Mouse (Mus musculus) lung, embryonic 14.5 days (tissue): Measurements from ENCODE around the gene Dcp1a. TPM values are rescaled to one million over a fixed set of nuclear protein-coding genes. Genes with fewer than 3 reads are reported as not detected.

Experiments
- ATAC-seq: fragments of 200-750 bp; cut with Nextera tagmentation; 2 replicates; pipeline ENCODE4 v1.8.0; 2017; ENCODE audit warnings: mild to moderate bottlenecking, moderate TSS enrichment, moderate library complexity; ENCODE audit not compliant: insufficient read depth
- DNase-seq: peaks from one replicate; pipeline ENCODE4 v3.0.0-alpha.2; 2015
- H3K27ac ChIP-seq: fragments of 300-500 bp; sonication (generic); 2 replicates; pipeline ENCODE4 v1.5.1; 2014; ENCODE audit warnings: low read depth, mild to moderate bottlenecking, moderate library complexity
- H3K27me3 ChIP-seq: fragments of 300-500 bp; sonication (generic); 2 replicates; pipeline ENCODE4 v1.6.1; 2014; ENCODE audit warnings: low read length, control low read depth; ENCODE audit not compliant: insufficient read depth
- H3K36me3 ChIP-seq: fragments of 300-500 bp; sonication (generic); 2 replicates; pipeline ENCODE4 v1.6.1; 2014; ENCODE audit warnings: control low read depth; ENCODE audit not compliant: insufficient read depth
- H3K4me1 ChIP-seq: fragments of 300-500 bp; sonication (generic); 2 replicates; pipeline ENCODE4 v1.6.1; 2014; ENCODE audit warnings: antibody characterized with exemption, control low read depth; ENCODE audit not compliant: insufficient read depth
- H3K4me2 ChIP-seq: fragments of 300-500 bp; sonication (generic); 2 replicates; pipeline ENCODE4 v1.6.1; 2014; ENCODE audit warnings: mild to moderate bottlenecking
- H3K4me3 ChIP-seq: fragments of 300-500 bp; sonication (generic); 2 replicates; pipeline ENCODE4 v1.5.1; 2014; ENCODE audit warnings: low read depth, low read length
- H3K9ac ChIP-seq: fragments of 300-500 bp; sonication (generic); 2 replicates; pipeline ENCODE4 v1.6.1; 2014
- H3K9me3 ChIP-seq: fragments of 300-500 bp; sonication (generic); 2 replicates; pipeline ENCODE4 v1.6.1; 2016; ENCODE audit warnings: low read depth, low read length, control low read depth
- CTCF ChIP-seq: IDR thresholded peaks from 2 replicates; pipeline ENCODE4 v1.5.1; 2016; ENCODE audit warnings: antibody characterized with exemption, low read depth
- WGBS: fragments of 180-500 bp; shearing (Covaris S2); extraction: QIAGEN DNeasy Blood & Tissue Kit; methylation state at CpG from one replicate; pipeline ENCODE4 v1.1.7; 2014; 5-methylcytosine and 5-hydroxymethylcytosine counted together
- polyA plus RNA-seq: library from polyadenylated mRNA; unstranded; fragments of >200 nt; fragmentation: Nextera tagmentation; extraction: Ambion mirVana; gene quantifications from 2 replicates; pipeline ENCODE4 v1.2.1, GENCODE M21; 2014

Gene Dcp1a
- polyA plus RNA-seq, 1 experiment from 2014 or later: 35.0 TPM

DNA sequence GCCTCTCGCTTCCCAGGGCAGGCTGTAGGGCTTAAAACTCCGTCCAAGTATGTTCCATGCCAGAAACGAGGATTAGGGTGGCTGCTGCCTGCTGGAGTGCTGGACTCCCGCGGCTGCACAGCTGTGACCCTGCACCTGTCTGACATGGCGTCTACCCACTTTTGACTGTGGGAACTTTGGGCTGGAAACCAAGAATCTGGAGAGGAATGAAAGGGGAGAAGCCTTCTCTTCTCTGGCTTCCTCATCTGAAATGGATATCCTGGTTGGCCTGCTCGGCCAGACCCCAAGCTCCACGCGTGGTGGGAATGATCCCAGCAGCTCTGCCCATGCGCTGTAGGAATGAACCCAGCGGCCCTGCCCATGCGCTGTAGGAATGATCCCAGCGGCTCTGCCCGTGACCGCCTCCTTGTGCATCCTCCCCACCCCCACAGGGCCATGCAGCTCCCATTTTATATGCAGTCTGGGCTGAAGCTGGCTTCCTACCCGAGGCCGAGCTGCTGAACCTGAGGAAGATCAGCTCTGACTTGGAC lies 80.1 kb downstream of the Dcp1a start:
- TF ChIP-seq CTCF: no peak
- H3K4me1 ChIP-seq: no peaks in the 10 kb centered on the region
- no peak overlapping the region for H3K27ac ChIP-seq
- ATAC-seq (no peak), DNase-seq (no peak)
- H3K36me3 ChIP-seq: peaks cover 68% of the 10 kb centered on the region
- H3K9me3 ChIP-seq: no peaks in the 10 kb centered on the region
- no peak overlapping the region for H3K4me2 ChIP-seq
- H3K4me3 ChIP-seq: no peak overlapping the region
- H3K9ac ChIP-seq: no peak overlapping the region
- WGBS: 89% methylated on average over 17 of the region's 17 CpGs
- H3K27me3 ChIP-seq: no peaks in the 10 kb centered on the region

DNA sequence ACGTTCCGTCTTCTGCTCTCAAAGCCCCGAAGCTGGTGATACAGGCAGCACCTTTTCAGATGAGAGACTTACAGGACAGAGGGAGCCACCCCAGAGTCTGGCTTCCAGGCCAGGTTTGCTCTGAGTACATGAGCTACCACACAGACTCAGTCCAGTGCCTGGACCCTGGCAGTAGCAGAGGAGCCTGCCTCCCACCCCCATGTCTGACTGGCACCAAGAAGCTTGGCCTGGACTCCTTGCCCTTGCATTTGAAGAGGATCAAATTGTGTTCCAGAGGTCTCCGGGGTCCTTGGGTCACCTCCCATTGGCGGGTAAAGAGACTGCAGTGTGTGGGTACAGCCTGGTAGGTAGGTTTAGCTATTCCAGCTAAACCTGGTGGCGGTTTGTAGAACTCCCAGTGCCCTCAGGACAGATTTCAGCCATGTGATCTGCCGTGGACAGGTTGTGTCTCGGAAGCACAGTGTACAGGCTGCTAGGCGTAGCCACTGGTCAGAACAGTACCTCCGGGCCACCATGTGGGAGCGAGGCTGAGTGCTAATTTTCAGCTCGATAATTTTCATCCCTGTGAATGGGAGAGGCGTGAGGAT lies 81.6 kb downstream of the Dcp1a start:
- H3K4me3 ChIP-seq: no peak overlapping the region
- H3K4me2 ChIP-seq: no peak overlapping the region
- H3K9me3 ChIP-seq: no peaks in the 10 kb centered on the region
- ATAC-seq (no peak), DNase-seq (no peak)
- H3K27ac ChIP-seq: no peak overlapping the region
- H3K4me1 ChIP-seq: no peaks in the 10 kb centered on the region
- no peaks in the 10 kb centered on the region for H3K27me3 ChIP-seq
- WGBS: 91% methylated on average over 13 of the region's 13 CpGs
- H3K9ac ChIP-seq: no peak overlapping the region
- TF ChIP-seq CTCF: no peak
- peaks cover 77% of the 10 kb centered on the region for H3K36me3 ChIP-seq

DNA sequence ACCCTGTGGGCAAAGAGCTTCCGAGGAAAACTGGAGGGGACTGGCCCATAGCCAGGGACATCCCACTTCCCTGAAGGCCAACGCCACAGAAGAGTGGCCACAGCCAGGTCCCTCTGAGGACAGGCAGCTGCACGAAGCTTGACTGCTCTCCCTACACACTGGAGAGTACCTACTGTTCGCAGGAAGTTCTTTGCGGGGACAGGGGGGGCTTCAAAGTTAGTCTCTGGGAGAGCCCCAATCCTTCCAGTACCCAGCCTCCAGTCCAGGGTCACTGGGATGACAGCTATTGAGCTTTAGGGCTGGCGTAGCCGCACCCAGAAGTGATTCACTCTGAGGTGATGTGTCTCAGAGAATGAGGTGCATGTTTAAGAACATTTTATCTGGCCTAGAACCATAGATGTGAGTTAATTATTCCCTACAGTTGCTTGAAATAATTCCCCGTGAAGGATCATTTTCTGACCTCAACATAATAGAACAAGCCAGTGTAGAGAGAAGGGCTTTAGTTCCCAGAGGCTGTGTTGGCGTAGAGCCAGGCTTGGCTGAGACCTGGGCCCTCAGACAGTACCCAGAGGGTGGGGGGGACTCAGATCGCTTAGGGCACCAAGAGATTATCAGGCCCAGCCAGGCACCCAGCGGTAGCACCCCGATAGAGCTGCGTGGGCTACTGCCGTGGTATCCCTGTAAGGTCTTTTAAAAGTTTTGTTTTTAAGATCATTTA lies 82.3 kb downstream of the Dcp1a start:
- Histone ChIP-seq H3K36me3 (peaks cover 77% of the 10 kb centered on the region), H3K9ac (no peak overlapping the region), H3K9me3 (no peaks in the 10 kb centered on the region), H3K27me3 (no peaks in the 10 kb centered on the region), H3K4me1 (no peaks in the 10 kb centered on the region), H3K4me2 (no peak overlapping the region), H3K27ac (0 out of 2 replicates have a peak overlapping the region, but pooled peaks have one; percentile 25), H3K4me3 (no peak overlapping the region)
- DNase-seq (peak; percentile 47), ATAC-seq (no peak)
- 79% methylated on average over 14 of the region's 14 CpGs for WGBS
- no peak for TF ChIP-seq CTCF

DNA sequence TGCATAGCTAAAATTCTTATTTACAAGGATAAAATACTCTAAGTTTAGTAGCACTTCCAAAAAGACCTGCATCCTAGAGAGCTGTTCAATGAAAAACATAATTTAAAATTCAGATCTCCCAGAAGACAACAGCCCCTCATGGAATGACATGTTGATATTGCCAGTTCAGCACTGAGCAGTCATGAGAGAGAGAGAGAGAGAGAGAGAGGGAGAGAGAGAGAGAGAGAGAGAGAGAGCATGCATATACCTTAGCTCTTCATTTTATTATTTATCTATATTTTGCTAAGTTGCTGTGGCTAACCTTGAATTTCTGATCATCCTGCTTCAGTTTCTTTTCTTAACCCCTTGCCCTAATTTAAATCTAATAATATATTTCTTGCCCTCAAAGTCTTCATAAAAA lies 83.0 kb downstream of the Dcp1a start:
- ATAC-seq (no peak), DNase-seq (no peak)
- Histone ChIP-seq H3K4me2 (no peak overlapping the region), H3K4me1 (no peaks in the 10 kb centered on the region), H3K9me3 (no peaks in the 10 kb centered on the region), H3K9ac (no peak overlapping the region), H3K27ac (no peak overlapping the region), H3K36me3 (peaks cover 84% of the 10 kb centered on the region), H3K27me3 (no peaks in the 10 kb centered on the region), H3K4me3 (no peak overlapping the region)
- no peak for TF ChIP-seq CTCF

DNA sequence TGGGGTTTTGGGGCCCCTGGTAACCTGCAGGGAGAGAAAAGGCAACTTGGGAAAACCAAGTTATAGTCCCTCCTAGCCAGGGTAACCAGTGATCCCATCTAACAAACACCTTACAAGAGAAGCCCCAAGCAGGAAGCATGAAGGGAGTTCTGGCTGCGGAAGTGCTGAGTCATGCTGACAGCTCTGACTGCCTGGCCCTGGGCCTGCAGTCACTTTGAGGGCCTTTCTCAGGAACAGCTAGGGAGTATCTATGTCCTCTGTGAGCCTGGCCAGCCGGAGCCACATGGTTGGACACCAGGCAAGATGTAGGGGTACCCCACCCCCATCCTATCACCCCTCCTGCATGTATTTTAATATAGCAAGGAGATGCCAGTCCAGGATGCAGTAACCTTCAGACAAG lies 85.1 kb downstream of the Dcp1a start:
- DNase-seq (no peak), ATAC-seq (no peak)
- H3K4me3 ChIP-seq: no peak overlapping the region
- H3K36me3 ChIP-seq: peaks cover 95% of the 10 kb centered on the region
- no peak overlapping the region for H3K4me2 ChIP-seq
- 84% methylated on average over 2 of the region's 2 CpGs for WGBS
- H3K27me3 ChIP-seq: no peaks in the 10 kb centered on the region
- H3K9ac ChIP-seq: no peak overlapping the region
- no peaks in the 10 kb centered on the region for H3K9me3 ChIP-seq
- TF ChIP-seq CTCF: no peak
- no peaks in the 10 kb centered on the region for H3K4me1 ChIP-seq
- H3K27ac ChIP-seq: no peak overlapping the region

DNA sequence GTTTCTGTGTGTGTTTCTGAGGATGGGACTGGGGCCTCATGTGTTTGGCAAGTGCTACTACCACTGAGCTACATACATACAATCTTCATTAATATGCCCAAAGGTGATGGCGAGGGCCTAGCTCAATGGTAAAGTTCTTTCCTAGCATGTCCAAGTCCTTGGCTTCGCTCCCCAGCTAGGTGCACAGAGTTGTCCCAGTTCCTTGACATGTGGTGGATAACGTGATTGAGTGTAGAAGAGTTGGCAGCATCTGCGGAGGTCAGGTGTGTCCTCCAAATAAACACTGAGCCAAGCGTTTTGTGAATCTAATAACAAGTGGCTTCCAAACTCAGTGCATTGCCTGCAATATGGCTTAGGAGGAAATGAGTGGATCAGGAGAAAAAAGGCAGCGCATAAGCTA lies 87.0 kb downstream of the Dcp1a start:
- Histone ChIP-seq H3K4me2 (no peak overlapping the region), H3K27me3 (no peaks in the 10 kb centered on the region), H3K9ac (no peak overlapping the region), H3K36me3 (peaks cover 95% of the 10 kb centered on the region), H3K9me3 (no peaks in the 10 kb centered on the region), H3K4me1 (no peaks in the 10 kb centered on the region), H3K4me3 (no peak overlapping the region), H3K27ac (no peak overlapping the region)
- no peak for DNase-seq
- 80% methylated on average over 6 of the region's 6 CpGs for WGBS
- no peak for ATAC-seq
- TF ChIP-seq CTCF: no peak

DNA sequence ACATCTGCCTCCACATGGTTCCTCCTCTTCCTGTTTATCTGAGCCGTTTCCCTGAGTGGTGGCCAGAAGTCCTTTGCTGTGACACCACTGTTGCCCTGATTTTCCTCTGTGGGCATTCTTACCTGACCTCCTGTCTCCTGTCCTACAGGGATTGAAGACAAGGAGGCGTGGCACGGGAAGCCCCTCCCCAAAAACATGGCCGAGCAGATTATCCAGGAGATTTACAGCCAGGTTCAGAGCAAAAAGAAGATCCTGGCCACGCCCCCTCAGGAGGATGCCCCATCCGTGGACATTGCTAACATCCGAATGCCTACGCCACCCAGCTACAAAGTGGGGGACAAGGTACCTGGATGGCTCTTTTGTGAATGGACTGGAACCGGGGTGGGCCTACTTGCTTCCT lies 88.7 kb downstream of the Dcp1a start:
- no peak overlapping the region for H3K9ac ChIP-seq
- peaks cover 100% of the 10 kb centered on the region for H3K36me3 ChIP-seq
- WGBS: 83% methylated on average over 9 of the region's 9 CpGs

More for the DNA sequence above, 88.7 kb downstream of the Dcp1a start:
- ATAC-seq (no peak), DNase-seq (no peak)
- Histone ChIP-seq H3K9me3 (no peaks in the 10 kb centered on the region), H3K4me3 (no peak overlapping the region), H3K27ac (no peak overlapping the region), H3K27me3 (no peaks in the 10 kb centered on the region), H3K4me2 (no peak overlapping the region), H3K4me1 (no peaks in the 10 kb centered on the region)
- TF ChIP-seq CTCF: no peak
